16 mouse cellular contexts compared by ENCODE assay signal in the genomic region with DNA sequence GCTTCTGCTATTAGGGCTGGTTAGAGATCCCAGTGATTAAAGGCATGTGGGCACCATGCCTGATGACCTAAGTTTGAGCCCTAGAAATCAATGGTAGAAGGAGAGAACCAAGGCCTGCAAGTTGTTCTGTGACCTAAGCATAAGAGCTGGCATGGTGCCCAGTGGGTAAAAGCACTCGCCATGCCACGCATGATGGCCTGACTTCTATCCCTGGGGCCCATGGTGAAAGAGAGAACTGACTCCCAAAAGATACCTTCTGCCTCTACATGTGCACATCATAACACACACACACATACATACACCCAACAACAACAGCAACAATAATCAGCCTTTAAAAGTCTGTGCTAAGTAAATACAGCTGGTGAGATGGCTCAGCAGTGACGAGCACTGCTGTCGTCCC. TPM values are rescaled to one million over a fixed set of nuclear protein-coding genes. Genes with fewer than 3 reads are reported as not detected.
"Had no signal": no experiment of that assay in that cellular context is flagged by ENCODE, and none has a peak within 500 bp of the region (broad histone marks: within the 10 kb centered on the region; RNA-seq: fewer than 3 reads in every experiment).

No protein-coding gene starts in this region.

- H3K9me3 ChIP-seq: kidney, embryonic 15.5 days; limb, embryonic 15.5 days; neural tube, embryonic 13.5 days; stomach, embryonic 15.5 days had no signal

- H3K4me1 ChIP-seq: kidney, embryonic 15.5 days; limb, embryonic 15.5 days; midbrain, embryonic 12.5 days; neural tube, embryonic 13.5 days; stomach, embryonic 15.5 days had no signal

- DNase-seq: kidney, adult 2 months; kidney, postnatal 25 days; lung, postnatal 10 days; lung, postnatal 4 days; retina, postnatal 1 day; right cerebral cortex, postnatal 4 days; thymus, postnatal 4 days had no signal

- H3K27ac ChIP-seq: kidney, embryonic 15.5 days; limb, embryonic 15.5 days; midbrain, embryonic 12.5 days; neural tube, embryonic 13.5 days; stomach, embryonic 15.5 days had no signal

- H3K9ac ChIP-seq: kidney, embryonic 15.5 days; limb, embryonic 15.5 days; lung, embryonic 14.5 days; midbrain, embryonic 12.5 days; neural tube, embryonic 13.5 days; stomach, embryonic 15.5 days had no signal

- H3K4me2 ChIP-seq: kidney, embryonic 15.5 days; limb, embryonic 15.5 days; lung, embryonic 14.5 days; midbrain, embryonic 12.5 days; neural tube, embryonic 13.5 days; stomach, embryonic 15.5 days had no signal

- H3K36me3 ChIP-seq: stomach, embryonic 15.5 days had no signal

- H3K4me3 ChIP-seq: kidney, embryonic 15.5 days; limb, embryonic 15.5 days; midbrain, embryonic 12.5 days; neural tube, embryonic 13.5 days; stomach, embryonic 15.5 days had no signal

- ATAC-seq: midbrain, embryonic 16.5 days had no signal

- H3K27me3 ChIP-seq: kidney, embryonic 15.5 days; limb, embryonic 15.5 days; midbrain, embryonic 12.5 days; neural tube, embryonic 13.5 days; stomach, embryonic 15.5 days had no signal

RNA-seq across cellular contexts. Expression of gene Slc24a1, which starts 38.0 kb away (rescaled TPM):
- total RNA-seq: megakaryocyte-erythroid progenitor cell, adult 5-6 weeks had no signal
- polyA plus RNA-seq: kidney, adult 2 months; midbrain, embryonic 12.5 days; spleen, adult 2 months had no signal
